Mouse (Mus musculus) liver, embryonic 14.5 days (tissue): ENCODE measurements around the gene Lrfn2. TPM values are rescaled to one million over a fixed set of nuclear protein-coding genes. Genes with fewer than 3 reads are reported as not detected.

Experiments
- ATAC-seq: fragments of 200-750 bp; cut with Nextera tagmentation; 2 replicates; pipeline ENCODE4 v1.8.0; 2017; ENCODE audit warnings: moderate number of reproducible peaks, mild to moderate bottlenecking, moderate library complexity; ENCODE audit not compliant: insufficient read depth
- DNase-seq, 3 experiments: peaks; one replicate each; pipeline ENCODE4 v3.0.0-alpha.2; 2012 to 2013; ENCODE audit warnings: low read depth in 3 of 3, low spot score in 3 of 3
- H3K27ac ChIP-seq: fragments of 300-500 bp; sonication (generic); 2 replicates; pipeline ENCODE4 v1.5.1; 2014; ENCODE audit warnings: moderate library complexity, mild to moderate bottlenecking, control low read depth, inconsistent platforms
- H3K27me3 ChIP-seq: fragments of 300-500 bp; sonication (generic); 2 replicates; pipeline ENCODE4 v1.6.1; 2014; ENCODE audit warnings: mild to moderate bottlenecking, low read length, moderate library complexity; ENCODE audit not compliant: control insufficient read depth, insufficient read depth
- H3K36me3 ChIP-seq: fragments of 300-500 bp; sonication (generic); replicated peaks from 2 replicates; pipeline ENCODE4 v1.6.1; 2014; ENCODE audit warnings: low read depth; ENCODE audit not compliant: control insufficient read depth, insufficient read depth
- H3K4me1 ChIP-seq, 2 experiments: fragments of 200-500 bp in 1 of 2; fragments of 300-500 bp in 1 of 2; sonication (generic) in 1 of 2; replicated peaks; 2 replicates each; pipeline ENCODE4 v1.6.1; 2012 to 2014; ENCODE audit warnings: antibody characterized with exemption in 1 of 2, inconsistent platforms in 1 of 2, low read length in 1 of 2; ENCODE audit not compliant: control insufficient read depth in 2 of 2, insufficient read depth in 2 of 2
- H3K4me2 ChIP-seq: fragments of 300-500 bp; sonication (generic); 2 replicates; pipeline ENCODE4 v1.6.1; 2014; ENCODE audit warnings: low read depth, mild to moderate bottlenecking, control low read depth, moderate library complexity
- H3K4me3 ChIP-seq, 2 experiments: fragments of 200-500 bp in 1 of 2; fragments of 300-500 bp in 1 of 2; sonication (generic) in 1 of 2; 2 replicates each; pipeline ENCODE4 v1.5.1; 2012 to 2014; ENCODE audit warnings: low read depth in 2 of 2, low read length in 2 of 2, mild to moderate bottlenecking in 2 of 2, control low read depth in 1 of 2, inconsistent platforms in 1 of 2, moderate library complexity in 1 of 2; ENCODE audit not compliant: insufficient read depth in 1 of 2
- H3K9ac ChIP-seq: fragments of 300-500 bp; sonication (generic); replicated peaks from 2 replicates; pipeline ENCODE4 v1.6.1; 2014; ENCODE audit warnings: mild to moderate bottlenecking, control low read depth, moderate library complexity
- H3K9me3 ChIP-seq: fragments of 300-500 bp; sonication (generic); 2 replicates; pipeline ENCODE4 v1.6.1; 2016; ENCODE audit warnings: low read length, mixed read lengths; ENCODE audit not compliant: control insufficient read depth
- CTCF ChIP-seq: IDR thresholded peaks from 2 replicates; pipeline ENCODE4 v1.5.1; 2016; ENCODE audit warnings: antibody characterized with exemption, low read depth, control low read depth
- EP300 ChIP-seq: IDR thresholded peaks from 2 replicates; pipeline ENCODE4 v1.6.1; 2016; ENCODE audit warnings: antibody characterized with exemption, low read depth
- WGBS: fragments of 180-500 bp; shearing (Covaris S2); extraction: QIAGEN DNeasy Blood & Tissue Kit; methylation state at CpG from one replicate; pipeline ENCODE4 v1.1.7; 2014; ENCODE audit not compliant: insufficient replicate concordance; 5-methylcytosine and 5-hydroxymethylcytosine counted together
- polyA plus RNA-seq, 2 experiments: library from polyadenylated mRNA; depleted of rRNA in 1 of 2; stranded (reverse) in 1 of 2; unstranded in 1 of 2; fragments of >200 nt; fragmentation: Nextera tagmentation in 1 of 2; extraction: Ambion mirVana in 1 of 2; gene quantifications; 2 replicates each; pipeline versions ENCODE4 v1.2.1 to v1.2.3; 2012 to 2014

Lrfn2 gene
- polyA plus RNA-seq, 2 experiments, result 0.02 TPM; not detected in 1

DNA sequence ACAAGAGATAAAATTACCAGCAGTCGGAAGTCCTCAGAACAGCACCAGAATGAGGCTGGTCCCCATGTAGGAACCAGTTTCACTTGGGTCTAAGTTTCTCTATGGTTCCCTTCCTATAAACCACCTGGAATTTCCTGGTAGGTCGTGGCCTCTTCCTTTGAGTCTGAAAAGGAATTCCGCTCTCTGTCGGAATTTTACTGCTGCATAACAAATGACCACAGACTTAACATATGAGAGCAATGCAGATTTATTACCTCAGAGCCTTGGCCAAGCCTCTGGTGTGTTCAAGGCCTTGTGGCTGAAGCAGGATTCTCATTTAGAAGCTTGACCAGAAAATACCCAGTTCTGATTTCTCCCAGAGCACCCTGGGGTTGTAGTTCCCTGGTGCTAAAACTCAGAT is 115.7 kb downstream of the Lrfn2 start:
- Histone ChIP-seq H3K4me3 (no peak overlapping the region), H3K27ac (no peak overlapping the region), H3K9ac (no peak overlapping the region), H3K4me2 (no peak overlapping the region), H3K9me3 (no peaks in the 10 kb centered on the region), H3K4me1 (no peaks in the 10 kb centered on the region), H3K36me3 (no peaks in the 10 kb centered on the region), H3K27me3 (no peaks in the 10 kb centered on the region)
- DNase-seq (no peak), ATAC-seq (no peak)
- no peak for TF ChIP-seq EP300
- no peak for TF ChIP-seq CTCF
- WGBS, result 44% methylated on average over 4 of the region's 4 CpGs

DNA sequence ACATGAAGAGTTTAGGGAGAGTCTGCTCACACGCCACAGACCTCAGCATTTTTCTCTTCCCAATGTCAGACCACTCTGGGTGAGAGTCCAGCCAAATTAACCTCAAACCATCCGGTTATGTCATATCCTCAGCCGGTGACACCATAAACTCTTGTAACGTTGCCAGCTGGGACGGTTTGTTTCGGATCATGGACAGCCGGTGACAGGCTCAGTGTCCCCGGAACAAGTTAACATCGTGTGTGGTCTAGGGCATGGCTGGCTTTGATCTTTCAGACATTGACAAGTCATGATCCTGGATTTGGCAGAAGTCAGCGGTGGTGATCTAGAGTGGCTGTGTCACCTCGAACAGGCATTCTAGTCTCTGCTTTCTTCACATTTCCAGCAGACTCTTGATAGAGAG is 119.1 kb downstream of the Lrfn2 start:
- Histone ChIP-seq H3K27ac (no peak overlapping the region), H3K36me3 (no peaks in the 10 kb centered on the region), H3K4me3 (no peak overlapping the region), H3K27me3 (no peaks in the 10 kb centered on the region), H3K9me3 (no peaks in the 10 kb centered on the region), H3K4me2 (no peak overlapping the region), H3K9ac (no peak overlapping the region), H3K4me1 (no peaks in the 10 kb centered on the region)
- TF ChIP-seq CTCF (no peak), EP300 (no peak)
- WGBS, result 73% methylated on average over 11 of the region's 11 CpGs
- ATAC-seq, result no peak
- no peak for DNase-seq

GRCm38 (mm10) chr17:49061141-49061540 is 129.0 kb downstream of the Lrfn2 start:
- Histone ChIP-seq H3K9me3 (no peaks in the 10 kb centered on the region), H3K4me3 (no peak overlapping the region), H3K27ac (no peak overlapping the region), H3K36me3 (no peaks in the 10 kb centered on the region), H3K4me2 (no peak overlapping the region), H3K9ac (no peak overlapping the region), H3K27me3 (no peaks in the 10 kb centered on the region), H3K4me1 (no peaks in the 10 kb centered on the region)
- 65% methylated on average over 8 of the region's 8 CpGs for WGBS
- ATAC-seq (no peak), DNase-seq (no peak)
- TF ChIP-seq CTCF (no peak), EP300 (no peak)

- no peaks in the 10 kb centered on the region for H3K36me3 ChIP-seq
- 24% methylated on average over 3 of the region's 3 CpGs for whole genome bisulfite sequencing
- H3K9me3 ChIP-seq, result no peaks in the 10 kb centered on the region
- no peak for TF ChIP-seq CTCF
- no peak for TF ChIP-seq EP300
- ATAC-seq (no peak), DNase-seq (no peak)
- no peak overlapping the region for H3K4me3 ChIP-seq
- H3K27ac ChIP-seq, result no peak overlapping the region
- no peaks in the 10 kb centered on the region for H3K4me1 ChIP-seq
- H3K27me3 ChIP-seq, result no peaks in the 10 kb centered on the region
- no peak overlapping the region for H3K4me2 ChIP-seq
- no peak overlapping the region for H3K9ac ChIP-seq
Observed at GRCm38 (mm10) chr17:49063789-49064188, 131.6 kb downstream of the Lrfn2 start.

DNA sequence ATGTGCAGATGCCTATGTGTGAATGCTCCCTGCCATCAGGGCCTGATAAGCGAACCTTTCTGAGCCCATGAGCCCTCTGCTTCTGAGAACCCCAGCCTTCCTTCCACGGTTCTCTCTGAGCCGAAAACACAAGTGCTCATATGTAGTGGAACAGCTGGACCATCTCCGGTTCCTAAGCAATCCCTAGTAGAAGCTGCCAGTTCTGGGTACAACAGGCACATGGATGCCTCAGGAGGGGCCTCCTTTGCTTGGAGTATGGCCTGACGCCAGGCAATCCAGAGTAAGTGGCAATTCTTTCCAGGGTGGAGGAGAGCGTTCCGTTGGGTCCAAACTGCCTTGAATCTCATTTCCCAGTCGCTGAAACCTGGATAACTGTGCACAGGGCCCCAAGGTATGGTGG is 132.3 kb downstream of the Lrfn2 start:
- Histone ChIP-seq H3K4me3 (no peak overlapping the region), H3K36me3 (no peaks in the 10 kb centered on the region), H3K27ac (no peak overlapping the region), H3K9ac (no peak overlapping the region), H3K4me2 (no peak overlapping the region), H3K27me3 (no peaks in the 10 kb centered on the region), H3K9me3 (no peaks in the 10 kb centered on the region), H3K4me1 (no peaks in the 10 kb centered on the region)
- ATAC-seq, result no peak
- 60% methylated on average over 8 of the region's 8 CpGs for WGBS
- no peak for TF ChIP-seq CTCF
- TF ChIP-seq EP300, result no peak
- no peak for DNase-seq
